Mouse (Mus musculus) kidney, adult 2 months (tissue): Measurements from ENCODE around the gene Vgll2. TPM values are rescaled to one million over a fixed set of nuclear protein-coding genes. Genes with fewer than 3 reads are reported as not detected.

Source experiments
- DNase-seq: peaks from one replicate; pipeline ENCODE4 v3.0.0; 2021
- H3K27ac ChIP-seq: fragments of 200-500 bp; 2 replicates; pipeline ENCODE4 v1.5.1; 2012; ENCODE audit warnings: low read depth, low read length, control low read depth, inconsistent platforms; ENCODE audit not compliant: insufficient read depth
- H3K27me3 ChIP-seq: fragments of 200-500 bp; replicated peaks from 2 replicates; pipeline ENCODE4 v1.6.1; 2012; ENCODE audit warnings: mild to moderate bottlenecking, moderate library complexity, low read length, inconsistent platforms; ENCODE audit not compliant: control insufficient read depth, insufficient read depth
- H3K36me3 ChIP-seq: fragments of 200-500 bp; 2 replicates; pipeline ENCODE4 v1.6.1; 2012; ENCODE audit warnings: mild to moderate bottlenecking, moderate library complexity, low read length, inconsistent platforms; ENCODE audit not compliant: control insufficient read depth, insufficient read depth
- H3K4me1 ChIP-seq: fragments of 200-500 bp; 2 replicates; pipeline ENCODE4 v1.6.1; 2011; ENCODE audit warnings: low read length; ENCODE audit not compliant: control insufficient read depth, insufficient read depth
- H3K4me3 ChIP-seq: fragments of 200-500 bp; 2 replicates; pipeline ENCODE4 v1.5.1; 2011; ENCODE audit warnings: mild to moderate bottlenecking, low read depth, low read length, control low read depth; ENCODE audit not compliant: insufficient read depth
- CTCF ChIP-seq: fragments of 200-500 bp; conservative IDR thresholded peaks from 2 replicates; pipeline ENCODE4 v1.5.1; 2011; ENCODE audit warnings: low read depth, mild to moderate bottlenecking, control low read depth, low read length, moderate library complexity, mixed read lengths; ENCODE audit not compliant: insufficient read depth, insufficient read length
- POLR2A ChIP-seq: fragments of 200-500 bp; IDR thresholded peaks from one replicate; pipeline ENCODE4 v1.6.1; 2011; ENCODE audit warnings: low read depth, low read length, control low read depth
- WGBS: fragments of 180-500 bp; shearing (Covaris S2); methylation state at CpG from one replicate; pipeline ENCODE4 v1.1.7; 2018; 5-methylcytosine and 5-hydroxymethylcytosine counted together
- polyA plus RNA-seq: library from polyadenylated mRNA; depleted of rRNA; stranded (reverse); fragments of >200 nt; gene quantifications from 2 replicates; pipeline ENCODE4 v1.2.3, GENCODE M21; 2012; rRNA removed

The Vgll2 gene
- polyA plus RNA-seq, 1 experiment: 1.8 TPM

GRCm38 (mm10) chr10:52028561-52029370 is 6.5 kb downstream of the Vgll2 start:
- Histone ChIP-seq H3K27ac (no peak overlapping the region), H3K27me3 (peaks cover 2% of the 10 kb centered on the region), H3K4me3 (no peak overlapping the region), H3K36me3 (no peaks in the 10 kb centered on the region), H3K4me1 (no peaks in the 10 kb centered on the region)
- no peak for DNase-seq
- 3% methylated on average over 11 of the region's 11 CpGs for WGBS
- TF ChIP-seq CTCF (no peak), POLR2A (no peak)

GRCm38 (mm10) chr10:52029421-52030080 is 7.2 kb downstream of the Vgll2 start:
- no peak overlapping the region for H3K4me3 ChIP-seq
- WGBS: 2% methylated on average over 10 of the region's 10 CpGs
- H3K36me3 ChIP-seq: no peaks in the 10 kb centered on the region
- no peak for DNase-seq
- H3K27me3 ChIP-seq: peaks cover 1% of the 10 kb centered on the region
- no peak overlapping the region for H3K27ac ChIP-seq
- TF ChIP-seq CTCF (no peak), POLR2A (no peak)
- H3K4me1 ChIP-seq: no peaks in the 10 kb centered on the region

GRCm38 (mm10) chr10:52033729-52034128 is 11.4 kb downstream of the Vgll2 start:
- Histone ChIP-seq H3K27me3 (no peaks in the 10 kb centered on the region; the same call in none of the 2 replicates), H3K4me3 (no peak overlapping the region), H3K27ac (no peak overlapping the region), H3K4me1 (no peaks in the 10 kb centered on the region), H3K36me3 (no peaks in the 10 kb centered on the region)
- no peak for DNase-seq
- no peak for TF ChIP-seq POLR2A
- TF ChIP-seq CTCF: no peak

- no peaks in the 10 kb centered on the region for H3K27me3 ChIP-seq
- H3K4me3 ChIP-seq: no peak overlapping the region
- no peaks in the 10 kb centered on the region for H3K36me3 ChIP-seq
- no peaks in the 10 kb centered on the region for H3K4me1 ChIP-seq
- DNase-seq: no peak
- 74% methylated on average over 1 of the region's 1 CpGs for WGBS
- TF ChIP-seq POLR2A (no peak), CTCF (no peak)
- H3K27ac ChIP-seq: no peak overlapping the region
These were observed 17.1 kb downstream of the Vgll2 start for GRCm38 (mm10) chr10:52039392-52039791.

- 79% methylated on average over 5 of the region's 5 CpGs for WGBS
- DNase-seq: no peak
- H3K4me1 ChIP-seq: no peaks in the 10 kb centered on the region
- no peak for TF ChIP-seq CTCF
- TF ChIP-seq POLR2A: no peak
- no peak overlapping the region for H3K27ac ChIP-seq
- H3K27me3 ChIP-seq: no peaks in the 10 kb centered on the region
- no peaks in the 10 kb centered on the region for H3K36me3 ChIP-seq
- no peak overlapping the region for H3K4me3 ChIP-seq
These were observed 20.8 kb downstream of the Vgll2 start for GRCm38 (mm10) chr10:52043086-52043485.

GRCm38 (mm10) chr10:52048287-52048686 is 26.0 kb downstream of the Vgll2 start:
- 68% methylated on average over 3 of the region's 3 CpGs for WGBS
- no peaks in the 10 kb centered on the region for H3K27me3 ChIP-seq
- no peak overlapping the region for H3K4me3 ChIP-seq
- no peak overlapping the region for H3K27ac ChIP-seq
- no peak for DNase-seq
- H3K36me3 ChIP-seq: no peaks in the 10 kb centered on the region
- TF ChIP-seq CTCF: no peak
- TF ChIP-seq POLR2A: no peak
- H3K4me1 ChIP-seq: no peaks in the 10 kb centered on the region

- TF ChIP-seq POLR2A: no peak
- TF ChIP-seq CTCF: peak; percentile 44
- Histone ChIP-seq H3K27me3 (no peaks in the 10 kb centered on the region), H3K36me3 (no peaks in the 10 kb centered on the region), H3K4me1 (no peaks in the 10 kb centered on the region), H3K27ac (no peak overlapping the region), H3K4me3 (no peak overlapping the region)
- peak; percentile 51 for DNase-seq
These were observed 50.2 kb downstream of the Vgll2 start for GRCm38 (mm10) chr10:52072482-52072881.

Other genes starting within 250 kb of the Vgll2 start
- gene Ros1, start 172.7 kb downstream of the Vgll2 start, polyA plus RNA-seq: 0.08 and 0.16 TPM in 2 replicates
- 10.3 and 11.7 TPM in 2 replicates for gene Dcbld1, start 211.1 kb downstream of the Vgll2 start, polyA plus RNA-seq